5 mouse cellular contexts compared by ENCODE assay signal in genomic region chr13:13454249-13454648, GRCm38 (mm10). TPM values are rescaled to one million over a fixed set of nuclear protein-coding genes. Genes with fewer than 3 reads are reported as not detected.
DNase-seq lines count a peak whose midpoint lies in the region; TF ChIP-seq lines count a peak whose summit lies in the region.
"Not testable (repeated sequence)": the region's sequence is repeated elsewhere in the genome, so short reads cannot be mapped to it uniquely, and the experiment has no call there.
"Had no signal": no experiment of that assay in that cellular context is flagged by ENCODE, and none has a peak within 500 bp of the region (broad histone marks: within the 10 kb centered on the region; RNA-seq: fewer than 3 reads in every experiment).

No protein-coding gene starts in this region.

- H3K4me1 ChIP-seq in CH12.LX (ENCODE audit: control insufficient read depth in 1 of 2, insufficient read depth in 2 of 2), result peaks cover 4 to 21% of the 10 kb centered on the region in 2 experiments; a peak in 3 of 4 replicates
- H3K4me1 ChIP-seq in spleen, adult 2 months (ENCODE audit: control insufficient read depth, insufficient read depth, insufficient read length), result not testable (repeated sequence)

- H3K4me3 ChIP-seq in CH12.LX (replicated peaks in 1 of 3; ENCODE audit: low read depth in 2 of 3, low read length in 2 of 3, poor library complexity in 1 of 3); spleen, adult 2 months (ENCODE audit: extremely low read depth, insufficient read depth, insufficient read length): not testable (repeated sequence)

- in situ Hi-C loops in CH12.LX (cut with MboI; ENCODE audit: low pct_ligation_motif_present, low pct_unique_long_range_greater_than_20kb, low sequenced_read_pairs), result not testable (repeated sequence)

- WGBS in spleen, adult 2 months, result 84% methylated on average over 7 of the region's 7 CpGs

- not testable (repeated sequence) for TF ChIP-seq POLR2A in CH12.LX (IDR thresholded peaks at IDR 0.05; ENCODE audit: low read depth, low read length); spleen, adult 2 months (IDR thresholded peaks at IDR 0.05; ENCODE audit: low read depth, low read length)

- DNase-seq in CH12.LX (ENCODE audit: extremely low read depth), result peak; percentile 47
- DNase-seq in spleen, adult 2 months (ENCODE audit: low read depth in 1 of 2, low spot score in 2 of 2), result not testable (repeated sequence)

- not testable (repeated sequence) for H3K36me3 ChIP-seq in CH12.LX (replicated peaks in 1 of 2; ENCODE audit: control insufficient read depth in 1 of 2, insufficient read depth in 1 of 2, low read length in 1 of 2); spleen, adult 2 months (ENCODE audit: control insufficient read depth, insufficient read depth, low read length)

- not testable (repeated sequence) for TF ChIP-seq RAD21 in CH12.LX (IDR thresholded peaks at IDR 0.05; ENCODE audit: low read depth, low read length)

- H3K9me3 ChIP-seq in CH12.LX (replicated peaks; ENCODE audit: low read length), result not testable (repeated sequence)

- not testable (repeated sequence) for TF ChIP-seq CTCF in CH12.LX (conservative IDR thresholded peaks at IDR 0.05 in 1 of 2, IDR thresholded peaks at IDR 0.05 in 1 of 2; ENCODE audit: low read depth in 2 of 2, low read length in 2 of 2); spleen, adult 2 months (IDR thresholded peaks at IDR 0.05; ENCODE audit: extremely low read depth, insufficient read depth, insufficient read length, insufficient replicate concordance)

- H3K27me3 ChIP-seq in CH12.LX (replicated peaks); spleen, adult 2 months (ENCODE audit: control insufficient read depth, insufficient read depth, low read length): not testable (repeated sequence)

- not testable (repeated sequence) for H3K79me2 ChIP-seq in CH12.LX (replicated peaks; ENCODE audit: control insufficient read depth, extremely low read depth, insufficient read depth, poor library complexity, severe bottlenecking)

- not testable (repeated sequence) for H3K4me2 ChIP-seq in CH12.LX (ENCODE audit: insufficient read depth, low read depth, poor library complexity, severe bottlenecking)

- dilution Hi-C loops in CH12.LX (cut with MboI; ENCODE audit: extremely low pct_ligation_motif_present, extremely low pct_unique_long_range_greater_than_20kb, low sequenced_read_pairs), result not testable (repeated sequence)

- peak; percentile 29; the same call in 1 of the 2 replicates for TF ChIP-seq EP300 in CH12.LX (IDR thresholded peaks at IDR 0.05; ENCODE audit: low read length)

- H3K27ac ChIP-seq in CH12.LX (ENCODE audit: insufficient read depth, low read depth), result peak overlapping the region; percentile 71; the same call in 1 of the 2 replicates
- H3K27ac ChIP-seq in spleen, adult 2 months (ENCODE audit: insufficient read depth, low read length), result 0 out of 2 replicates have a peak overlapping the region, but pooled peaks have one; percentile 76

- H3K9ac ChIP-seq in CH12.LX (ENCODE audit: insufficient read depth, low read depth), result not testable (repeated sequence)

TF ChIP-seq in CH12.LX, 34 proteins besides CTCF, POLR2A, EP300 and RAD21:
- TF ChIP-seq BHLHE40 (IDR thresholded peaks at IDR 0.05; ENCODE audit: low read depth, low read length) (peak; percentile 39; the same call in 1 of the 2 replicates), IRF4 (IDR thresholded peaks at IDR 0.05; ENCODE audit: low read depth, low read length) (0 out of 2 replicates have a peak, but pooled peaks have one; percentile 30), TCF12 (IDR thresholded peaks at IDR 0.05; ENCODE audit: low read depth, low read length) (0 out of 2 replicates have a peak, but pooled peaks have one; percentile 13), ETS1 (conservative IDR thresholded peaks at IDR 0.05; ENCODE audit: low read depth, low read length) (peak; percentile 68; the same call in 1 of the 2 replicates), MEF2A (IDR thresholded peaks at IDR 0.05; ENCODE audit: borderline replicate concordance, low read depth, low read length) (peak; percentile 74)
TF ChIP-seq in CH12.LX: peak in this region for 5; not testable (repeated sequence) for 29.

RNA-seq across cellular contexts. Expression of gene Nid1, which starts 16.9 kb away (rescaled TPM):
- 0.25 and 0.38 TPM in 2 replicates for total RNA-seq in CH12.LX (2012; rRNA removed)
- total RNA-seq in CH12.LX (2014; rRNA removed), result 0.30 and 0.31 TPM in 2 replicates
- polyA plus RNA-seq in CH12.LX (2012; ENCODE audit: insufficient read length, low read depth), result 0.70 and 0.94 TPM in 2 replicates
- polyA plus RNA-seq in spleen, adult 2 months (2012; rRNA removed), result 39.3 and 54.7 TPM in 2 replicates
- total RNA-seq: MEL had no signal
- polyA plus RNA-seq: activated CD4-positive, CD25-positive, alpha-beta regulatory T cell, adult 4 months; G1E had no signal

Comparison
In these comparisons a context has a peak if more than half of its experiments do, and no peak if none do; other contexts are left out.
1. RNA of gene Nid1, which starts 16.9 kb away (polyA plus RNA-seq): 39.3 to 54.7 TPM in spleen, adult 2 months; 0.70 to 0.94 TPM in CH12.LX; every median in the first group is over 10 times any median in the second.